8 mouse cellular contexts compared by ENCODE assay signal in genomic region chr8:105613830-105614511, GRCm38 (mm10). TPM values are rescaled to one million over a fixed set of nuclear protein-coding genes. Genes with fewer than 3 reads are reported as not detected.
DNase-seq lines count a peak whose midpoint lies in the region; ATAC-seq and TF ChIP-seq lines count a peak whose summit lies in the region.

No protein-coding gene starts in this region.

- H3K4me3 ChIP-seq in liver, embryonic 13.5 days (replicated peaks): peak overlapping the region; percentile 55

- CTCF ChIA-PET in Patski (lab: Charles Lee): interaction anchor here (2.3 kb wide), 1 partner anchor 17 kb away, joined by 5 read pairs; no protein-coding TSS in a partner anchor

- no peak overlapping the region; the same call in 1 of the 2 replicates for H3K27ac ChIP-seq in liver, embryonic 13.5 days

- 22% methylated on average over 50 of the region's 50 CpGs for WGBS in liver, embryonic 13.5 days (ENCODE audit: insufficient replicate concordance)

- H3K36me3 ChIP-seq in liver, embryonic 13.5 days: peaks cover 43% of the 10 kb centered on the region

- no peak for DNase-seq in Patski (ENCODE audit: low read depth, low spot score)
- DNase-seq in brain, embryonic 14.5 days (ENCODE audit: low read depth): peak; percentile 31
- peak; percentile 51 to 72 for DNase-seq in gastrocnemius, postnatal 4 days (ENCODE audit: low spot score in 2 of 2)
- DNase-seq in liver, embryonic 13.5 days: no peak
- DNase-seq in natural killer cell, adult 2 months (ENCODE audit: low spot score in 2 of 2): peak; percentile 36 to 38
- peak; percentile 91 for DNase-seq in thymus, postnatal 4 days
- DNase-seq in cerebellum, adult 9-11 months: no peak

- H3K4me2 ChIP-seq in liver, embryonic 13.5 days: peak overlapping the region; percentile 75

- TF ChIP-seq POLR2A in brain, embryonic 14.5 days (IDR thresholded peaks at IDR 0.05; ENCODE audit: borderline replicate concordance, extremely low read depth, insufficient read depth, insufficient read length, poor library complexity, severe bottlenecking): no peak

- in situ Hi-C loops in Patski (cut with MboI; ENCODE audit: low pct_unique_long_range_greater_than_20kb): no loop called here

- POLR2A ChIA-PET in Patski (lab: Charles Lee): no interaction called here

- ATAC-seq in Patski: peak; percentile 17
- peak; percentile 75 for ATAC-seq in inflammation-experienced regulatory T-cells, adult 6 months
- ATAC-seq in liver, embryonic 13.5 days (ENCODE audit: low read depth): no peak

- no peaks in the 10 kb centered on the region for H3K9me3 ChIP-seq in liver, embryonic 13.5 days (replicated peaks)

- peaks cover 61% of the 10 kb centered on the region for H3K4me1 ChIP-seq in liver, embryonic 13.5 days (replicated peaks)

- H3K27me3 ChIP-seq in Patski: no peaks in the 10 kb centered on the region
- H3K27me3 ChIP-seq in liver, embryonic 13.5 days: peaks cover 20% of the 10 kb centered on the region

- H3K9ac ChIP-seq in liver, embryonic 13.5 days: peak overlapping the region; percentile 51

- TF ChIP-seq CTCF in Patski (IDR thresholded peaks at IDR 0.05): no peak
- no peak for TF ChIP-seq CTCF in brain, embryonic 14.5 days (IDR thresholded peaks at IDR 0.05; ENCODE audit: borderline replicate concordance, extremely low read depth, insufficient read depth, insufficient read length)

RNA-seq across cellular contexts. Expression of gene Ripor1, which starts 8.9 kb away (rescaled TPM):
- 84.2 TPM for polyA plus RNA-seq in Patski (2021)
- polyA plus RNA-seq in brain, embryonic 14.5 days (2012; rRNA removed): 23.7 and 40.3 TPM in 2 replicates
- total RNA-seq in gastrocnemius, postnatal 4 days (2021): 10 to 100 TPM; 31.9 to 32.4 TPM
- polyA plus RNA-seq in inflammation-experienced regulatory T-cells, adult 6 months (2017; shearing (Covaris generic)): 1 to 10 TPM; 6.1 to 9.3 (median 8.7) TPM
- polyA plus RNA-seq in liver, embryonic 13.5 days (2015; fragmentation: Nextera tagmentation; extraction: Ambion mirVana): 7.2 and 9.0 TPM in 2 replicates

RNA-seq across cellular contexts. Expression of gene Ctcf, which starts 22.4 kb away (rescaled TPM):
- 62.5 TPM for polyA plus RNA-seq in Patski (2021)
- polyA plus RNA-seq in brain, embryonic 14.5 days (2012; rRNA removed): 36.6 and 54.8 TPM in 2 replicates
- 10 to 100 TPM; 57.4 to 58.4 TPM for total RNA-seq in gastrocnemius, postnatal 4 days (2021)
- polyA plus RNA-seq in inflammation-experienced regulatory T-cells, adult 6 months (2017; shearing (Covaris generic)): 10 to 100 TPM; 52.4 to 66.1 (median 56.0) TPM
- 69.1 and 75.8 TPM in 2 replicates for polyA plus RNA-seq in liver, embryonic 13.5 days (2015; fragmentation: Nextera tagmentation; extraction: Ambion mirVana)

RNA-seq across cellular contexts. Expression of gene Agrp, which starts 23.2 kb away (rescaled TPM):
- 0.30 TPM for polyA plus RNA-seq in Patski (2021)
- polyA plus RNA-seq in brain, embryonic 14.5 days (2012; rRNA removed): 0.26 and 0.55 TPM in 2 replicates
- under 1 TPM in 1 of 2 experiments, not detected in 1; 0.59 TPM for total RNA-seq in gastrocnemius, postnatal 4 days (2021)
- polyA plus RNA-seq in inflammation-experienced regulatory T-cells, adult 6 months (2017; shearing (Covaris generic)): 1 to 10 TPM in 2 of 3 experiments, under 1 TPM in 1; 0.74 to 2.5 (median 1.5) TPM
- 0.15 and 0.41 TPM in 2 replicates for polyA plus RNA-seq in liver, embryonic 13.5 days (2015; fragmentation: Nextera tagmentation; extraction: Ambion mirVana)

RNA-seq across cellular contexts. Expression of gene Atp6v0d1, which starts 48.1 kb away (rescaled TPM):
- polyA plus RNA-seq in Patski (2021): 159 TPM
- polyA plus RNA-seq in brain, embryonic 14.5 days (2012; rRNA removed): 210 and 236 TPM in 2 replicates
- total RNA-seq in gastrocnemius, postnatal 4 days (2021): 10 to 100 TPM; 71.8 to 71.9 TPM
- polyA plus RNA-seq in inflammation-experienced regulatory T-cells, adult 6 months (2017; shearing (Covaris generic)): 10 to 100 TPM; 31.8 to 38.3 (median 38.3) TPM
- 49.4 and 52.7 TPM in 2 replicates for polyA plus RNA-seq in liver, embryonic 13.5 days (2015; fragmentation: Nextera tagmentation; extraction: Ambion mirVana)

Comparison
In these comparisons a context has a peak if more than half of its experiments do, and no peak if none do; other contexts are left out.
1. DNase-seq: peak in brain, embryonic 14.5 days (single experiment), gastrocnemius, postnatal 4 days (2 of 2), natural killer cell, adult 2 months (2 of 2) and thymus, postnatal 4 days (single experiment); none in Patski (single experiment), liver, embryonic 13.5 days (single experiment) and cerebellum, adult 9-11 months (single experiment).